Mouse (Mus musculus): Measurements from ENCODE around the gene Cap1.

- TF ChIP-seq CTCF (IDR thresholded peaks at IDR 0.05; ENCODE audit: borderline replicate concordance, insufficient read depth, low read depth, low read length) (no peak), POLR2A (IDR thresholded peaks at IDR 0.05; ENCODE audit: borderline replicate concordance, insufficient read depth, low read length) (no peak)
Measured at GRCm38 (mm10) chr4:122836403-122836775, 49.5 kb downstream of the Cap1 start.
